12 mouse cellular contexts compared by ENCODE assay signal in the genomic region with DNA sequence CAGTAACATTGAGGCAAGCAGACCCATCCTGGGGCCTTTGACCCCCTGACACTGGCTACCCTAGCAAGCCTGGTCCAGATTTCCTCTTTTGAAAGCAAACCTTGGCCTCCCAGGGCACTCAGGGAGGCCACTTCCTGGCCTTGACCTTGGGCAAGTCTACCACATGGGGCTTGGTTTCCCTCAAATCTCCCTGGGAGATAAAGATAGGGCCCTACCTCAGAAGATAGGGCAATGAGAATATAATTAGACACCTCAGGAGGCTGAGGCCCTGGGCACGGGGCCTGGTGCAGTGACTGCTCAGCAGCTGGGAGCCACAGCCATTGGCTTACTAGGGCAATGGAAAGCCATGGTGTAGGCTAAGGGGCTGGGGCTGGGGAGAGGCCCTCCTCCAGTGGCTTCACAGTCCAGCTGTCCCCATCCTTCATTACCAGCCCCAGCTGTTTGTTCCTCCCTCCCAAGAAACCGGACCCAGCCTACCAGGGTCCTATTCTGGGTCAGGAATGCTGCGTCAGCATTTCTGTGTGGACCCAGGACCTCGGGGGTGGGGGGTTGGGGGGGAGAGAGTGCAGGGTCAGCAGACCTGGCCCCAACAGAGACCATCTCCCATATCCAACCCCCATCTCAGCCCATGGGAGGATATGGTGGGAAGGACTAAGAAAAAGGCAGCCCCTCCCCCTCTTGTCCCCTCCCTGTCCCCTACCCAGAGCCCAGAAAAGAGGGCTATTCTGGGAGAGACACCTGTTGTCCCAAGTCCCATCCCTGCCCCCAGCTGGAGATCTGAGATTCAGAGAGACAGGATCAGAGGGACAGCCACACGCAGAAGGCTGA. TPM values are rescaled to one million over a fixed set of nuclear protein-coding genes. Genes with fewer than 3 reads are reported as not detected.
DNase-seq lines count a peak whose midpoint lies in the region; ATAC-seq lines count a peak whose summit lies in the region.
"Had no signal": no experiment of that assay in that cellular context is flagged by ENCODE, and none has a peak within 500 bp of the region (broad histone marks: within the 10 kb centered on the region; RNA-seq: fewer than 3 reads in every experiment).

No protein-coding gene starts in this region.

- H3K27me3 ChIP-seq in liver, embryonic 12.5 days (replicated peaks): 0 out of 2 replicates have a peak, but pooled peaks cover 7% of the 10 kb centered on the region
- no peaks in the 10 kb centered on the region for H3K27me3 ChIP-seq in liver, embryonic 11.5 days (replicated peaks; ENCODE audit: control insufficient read depth, insufficient read depth, low read length)
- H3K27me3 ChIP-seq in embryonic facial prominence, embryonic 12.5 days: 0 out of 2 replicates have a peak, but pooled peaks cover 2% of the 10 kb centered on the region
- H3K27me3 ChIP-seq in intestine, embryonic 14.5 days (replicated peaks; ENCODE audit: control insufficient read depth, insufficient read depth, low read length): no peaks in the 10 kb centered on the region
- no peaks in the 10 kb centered on the region for H3K27me3 ChIP-seq in neural tube, embryonic 12.5 days (replicated peaks)

- no peak for DNase-seq in liver, embryonic 11.5 days (ENCODE audit: low spot score)
- DNase-seq in intestine, embryonic 14.5 days (ENCODE audit: low spot score): no peak
- no peak for DNase-seq in B cell, adult 2 months
- DNase-seq in kidney, postnatal 4 days: no peak
- DNase-seq: adrenal gland, postnatal 14 days; cerebellum, adult 11-12 months; kidney, adult 2 months had no signal

- H3K4me3 ChIP-seq in liver, embryonic 12.5 days: no peak overlapping the region
- no peak overlapping the region for H3K4me3 ChIP-seq in liver, embryonic 11.5 days (ENCODE audit: low read depth, low read length)
- 0 out of 2 replicates have a peak overlapping the region, but pooled peaks have one; percentile 47 for H3K4me3 ChIP-seq in embryonic facial prominence, embryonic 12.5 days
- H3K4me3 ChIP-seq in intestine, embryonic 14.5 days (ENCODE audit: low read depth, low read length): no peak overlapping the region
- H3K4me3 ChIP-seq in neural tube, embryonic 12.5 days: no peak overlapping the region

- ATAC-seq in liver, embryonic 12.5 days: no peak
- no peak for ATAC-seq in liver, embryonic 11.5 days (replicated peaks; ENCODE audit: low FRiP score)
- ATAC-seq in embryonic facial prominence, embryonic 12.5 days (ENCODE audit: insufficient number of reproducible peaks, insufficient read depth, low FRiP score, low TSS enrichment): peak; percentile 83
- 0 out of 2 replicates have a peak, but pooled peaks have one; percentile 29 for ATAC-seq in intestine, embryonic 14.5 days (replicated peaks; ENCODE audit: low FRiP score, low TSS enrichment, low read depth)
- ATAC-seq in neural tube, embryonic 12.5 days (ENCODE audit: low FRiP score, low read depth): no peak
- ATAC-seq in erythroid progenitor cell, adult 5-6 weeks (replicated peaks; ENCODE audit: low FRiP score, poor library complexity, severe bottlenecking): no peak

- peak overlapping the region; percentile 72 for H3K4me2 ChIP-seq in liver, embryonic 12.5 days
- no peak overlapping the region for H3K4me2 ChIP-seq in liver, embryonic 11.5 days
- H3K4me2 ChIP-seq in embryonic facial prominence, embryonic 12.5 days (replicated peaks): peak overlapping the region; percentile 82
- H3K4me2 ChIP-seq in intestine, embryonic 14.5 days (ENCODE audit: low read length): no peak overlapping the region
- H3K4me2 ChIP-seq in neural tube, embryonic 12.5 days (replicated peaks): 0 out of 2 replicates have a peak overlapping the region, but pooled peaks have one; percentile 61

- no peak overlapping the region for H3K9ac ChIP-seq in liver, embryonic 12.5 days
- H3K9ac ChIP-seq in liver, embryonic 11.5 days (ENCODE audit: low read depth, low read length): no peak overlapping the region
- no peak overlapping the region; the same call in 1 of the 2 replicates for H3K9ac ChIP-seq in embryonic facial prominence, embryonic 12.5 days
- H3K9ac ChIP-seq in intestine, embryonic 14.5 days (ENCODE audit: low read length): no peak overlapping the region
- H3K9ac ChIP-seq in neural tube, embryonic 12.5 days: no peak overlapping the region

- H3K4me1 ChIP-seq in liver, embryonic 12.5 days: peaks cover 34% of the 10 kb centered on the region
- peaks cover 15% of the 10 kb centered on the region for H3K4me1 ChIP-seq in liver, embryonic 11.5 days (replicated peaks; ENCODE audit: control insufficient read depth, insufficient read depth, low read length)
- H3K4me1 ChIP-seq in embryonic facial prominence, embryonic 12.5 days: peaks cover 10% of the 10 kb centered on the region; the same call in 1 of the 2 replicates
- peaks cover 11% of the 10 kb centered on the region; the same call in 1 of the 2 replicates for H3K4me1 ChIP-seq in intestine, embryonic 14.5 days (replicated peaks; ENCODE audit: control insufficient read depth, insufficient read depth, low read length)
- peaks cover 9% of the 10 kb centered on the region; the same call in 1 of the 2 replicates for H3K4me1 ChIP-seq in neural tube, embryonic 12.5 days

- H3K27ac ChIP-seq in liver, embryonic 12.5 days: no peak overlapping the region
- H3K27ac ChIP-seq in liver, embryonic 11.5 days (ENCODE audit: low read depth, low read length): no peak overlapping the region
- no peak overlapping the region for H3K27ac ChIP-seq in embryonic facial prominence, embryonic 12.5 days
- H3K27ac ChIP-seq in intestine, embryonic 14.5 days (ENCODE audit: low read depth): no peak overlapping the region
- no peak overlapping the region for H3K27ac ChIP-seq in neural tube, embryonic 12.5 days

- H3K9me3 ChIP-seq in liver, embryonic 12.5 days (replicated peaks): no peaks in the 10 kb centered on the region
- no peaks in the 10 kb centered on the region for H3K9me3 ChIP-seq in liver, embryonic 11.5 days (ENCODE audit: control insufficient read depth, low read length)
- H3K9me3 ChIP-seq in embryonic facial prominence, embryonic 12.5 days: no peaks in the 10 kb centered on the region
- H3K9me3 ChIP-seq in intestine, embryonic 14.5 days (ENCODE audit: control insufficient read depth, low read length): no peaks in the 10 kb centered on the region
- no peaks in the 10 kb centered on the region for H3K9me3 ChIP-seq in neural tube, embryonic 12.5 days

- H3K36me3 ChIP-seq in liver, embryonic 12.5 days: no peaks in the 10 kb centered on the region
- H3K36me3 ChIP-seq in liver, embryonic 11.5 days (ENCODE audit: control insufficient read depth, insufficient read depth, low read length): no peaks in the 10 kb centered on the region
- H3K36me3 ChIP-seq in embryonic facial prominence, embryonic 12.5 days: no peaks in the 10 kb centered on the region
- no peaks in the 10 kb centered on the region for H3K36me3 ChIP-seq in intestine, embryonic 14.5 days (ENCODE audit: control insufficient read depth, insufficient read depth, low read length)
- H3K36me3 ChIP-seq in neural tube, embryonic 12.5 days: no peaks in the 10 kb centered on the region

- WGBS in liver, embryonic 12.5 days (ENCODE audit: insufficient replicate concordance): 30% methylated on average over 5 of the region's 5 CpGs
- 45% methylated on average over 5 of the region's 5 CpGs for WGBS in liver, embryonic 11.5 days
- WGBS in embryonic facial prominence, embryonic 12.5 days: 50% methylated on average over 5 of the region's 5 CpGs
- 46% methylated on average over 5 of the region's 5 CpGs for WGBS in intestine, embryonic 14.5 days
- WGBS in neural tube, embryonic 12.5 days: 48% methylated on average over 5 of the region's 5 CpGs

RNA-seq across cellular contexts. Expression of a gene that starts 1.2 kb away (rescaled TPM):
- 0.33 and 0.38 TPM in 2 replicates for polyA plus RNA-seq in liver, embryonic 12.5 days (2016; fragmentation: Nextera tagmentation; extraction: Ambion mirVana)
- 0.52 and 0.71 TPM in 2 replicates for polyA plus RNA-seq in liver, embryonic 11.5 days (2014; fragmentation: Nextera tagmentation; extraction: Ambion mirVana)
- polyA plus RNA-seq in embryonic facial prominence, embryonic 12.5 days (2016; fragmentation: Nextera tagmentation; extraction: Ambion mirVana): 3.7 and 4.3 TPM in 2 replicates
- polyA plus RNA-seq in intestine, embryonic 14.5 days (2014; fragmentation: Nextera tagmentation; extraction: Ambion mirVana): 0.70 and 0.80 TPM in 2 replicates
- 4.4 and 5.0 TPM in 2 replicates for polyA plus RNA-seq in neural tube, embryonic 12.5 days (2016; fragmentation: Nextera tagmentation; extraction: Ambion mirVana)
- under 0.01 TPM in 1 of 2 replicates, not detected in the other for total RNA-seq in erythroid progenitor cell, adult 5-6 weeks (2015; ENCODE audit: low replicate concordance)
- not detected in 2 replicates for total RNA-seq in erythroid progenitor cell, adult 5-6 weeks (2017; ENCODE audit: low replicate concordance)

RNA-seq across cellular contexts. Expression of a gene that starts 10.9 kb away (rescaled TPM):
- polyA plus RNA-seq in liver, embryonic 12.5 days (2016; fragmentation: Nextera tagmentation; extraction: Ambion mirVana): 0.38 and 0.79 TPM in 2 replicates
- 0.57 and 0.62 TPM in 2 replicates for polyA plus RNA-seq in liver, embryonic 11.5 days (2014; fragmentation: Nextera tagmentation; extraction: Ambion mirVana)
- polyA plus RNA-seq in embryonic facial prominence, embryonic 12.5 days (2016; fragmentation: Nextera tagmentation; extraction: Ambion mirVana): 0.92 and 1.1 TPM in 2 replicates
- 0.54 and 0.96 TPM in 2 replicates for polyA plus RNA-seq in intestine, embryonic 14.5 days (2014; fragmentation: Nextera tagmentation; extraction: Ambion mirVana)
- 0.61 and 0.77 TPM in 2 replicates for polyA plus RNA-seq in neural tube, embryonic 12.5 days (2016; fragmentation: Nextera tagmentation; extraction: Ambion mirVana)
- 3.4 and 7.2 TPM in 2 replicates for total RNA-seq in erythroid progenitor cell, adult 5-6 weeks (2015; ENCODE audit: low replicate concordance)
- 1.9 and 3.5 TPM in 2 replicates for total RNA-seq in erythroid progenitor cell, adult 5-6 weeks (2017; ENCODE audit: low replicate concordance)

RNA-seq across cellular contexts. Expression of a gene that starts 32.3 kb away (rescaled TPM):
- 12.4 and 12.5 TPM in 2 replicates for polyA plus RNA-seq in liver, embryonic 12.5 days (2016; fragmentation: Nextera tagmentation; extraction: Ambion mirVana)
- polyA plus RNA-seq in liver, embryonic 11.5 days (2014; fragmentation: Nextera tagmentation; extraction: Ambion mirVana): 16.7 and 17.3 TPM in 2 replicates
- 12.9 and 15.6 TPM in 2 replicates for polyA plus RNA-seq in embryonic facial prominence, embryonic 12.5 days (2016; fragmentation: Nextera tagmentation; extraction: Ambion mirVana)
- 25.9 and 26.1 TPM in 2 replicates for polyA plus RNA-seq in intestine, embryonic 14.5 days (2014; fragmentation: Nextera tagmentation; extraction: Ambion mirVana)
- polyA plus RNA-seq in neural tube, embryonic 12.5 days (2016; fragmentation: Nextera tagmentation; extraction: Ambion mirVana): 30.8 and 33.7 TPM in 2 replicates
- total RNA-seq in erythroid progenitor cell, adult 5-6 weeks (2015; ENCODE audit: low replicate concordance): 6.3 and 13.3 TPM in 2 replicates
- total RNA-seq in erythroid progenitor cell, adult 5-6 weeks (2017; ENCODE audit: low replicate concordance): 2.2 and 2.7 TPM in 2 replicates

RNA-seq across cellular contexts. Expression of a gene that starts 46.3 kb away (rescaled TPM):
- 0.07 and 0.26 TPM in 2 replicates for polyA plus RNA-seq in liver, embryonic 12.5 days (2016; fragmentation: Nextera tagmentation; extraction: Ambion mirVana)
- polyA plus RNA-seq in liver, embryonic 11.5 days (2014; fragmentation: Nextera tagmentation; extraction: Ambion mirVana): 0.37 and 0.47 TPM in 2 replicates
- polyA plus RNA-seq in embryonic facial prominence, embryonic 12.5 days (2016; fragmentation: Nextera tagmentation; extraction: Ambion mirVana): 0.59 and 0.78 TPM in 2 replicates
- polyA plus RNA-seq in intestine, embryonic 14.5 days (2014; fragmentation: Nextera tagmentation; extraction: Ambion mirVana): 0.58 and 1.0 TPM in 2 replicates
- polyA plus RNA-seq in neural tube, embryonic 12.5 days (2016; fragmentation: Nextera tagmentation; extraction: Ambion mirVana): 0.86 and 0.95 TPM in 2 replicates
- total RNA-seq in erythroid progenitor cell, adult 5-6 weeks (2015; ENCODE audit: low replicate concordance): not detected in 2 replicates
- not detected in 2 replicates for total RNA-seq in erythroid progenitor cell, adult 5-6 weeks (2017; ENCODE audit: low replicate concordance)
- total RNA-seq: megakaryocyte-erythroid progenitor cell, adult 5-6 weeks had no signal

RNA-seq across cellular contexts. Expression of a gene that starts 46.5 kb away (rescaled TPM):
- polyA plus RNA-seq in liver, embryonic 12.5 days (2016; fragmentation: Nextera tagmentation; extraction: Ambion mirVana): 0.72 TPM in 2 replicates
- 1.0 and 1.1 TPM in 2 replicates for polyA plus RNA-seq in liver, embryonic 11.5 days (2014; fragmentation: Nextera tagmentation; extraction: Ambion mirVana)
- polyA plus RNA-seq in embryonic facial prominence, embryonic 12.5 days (2016; fragmentation: Nextera tagmentation; extraction: Ambion mirVana): 5.9 and 6.3 TPM in 2 replicates
- 3.8 and 4.7 TPM in 2 replicates for polyA plus RNA-seq in intestine, embryonic 14.5 days (2014; fragmentation: Nextera tagmentation; extraction: Ambion mirVana)
- 8.3 and 9.0 TPM in 2 replicates for polyA plus RNA-seq in neural tube, embryonic 12.5 days (2016; fragmentation: Nextera tagmentation; extraction: Ambion mirVana)
- 0.72 and 3.4 TPM in 2 replicates for total RNA-seq in erythroid progenitor cell, adult 5-6 weeks (2015; ENCODE audit: low replicate concordance)
- 1.3 and 3.0 TPM in 2 replicates for total RNA-seq in erythroid progenitor cell, adult 5-6 weeks (2017; ENCODE audit: low replicate concordance)

Comparison
In these comparisons a context has a peak if more than half of its experiments do, and no peak if none do; other contexts are left out.
1. H3K4me2 ChIP-seq: peak in liver, embryonic 12.5 days (single experiment), embryonic facial prominence, embryonic 12.5 days (single experiment) and neural tube, embryonic 12.5 days (single experiment); none in liver, embryonic 11.5 days (single experiment) and intestine, embryonic 14.5 days (single experiment).
2. ATAC-seq: peak in embryonic facial prominence, embryonic 12.5 days (single experiment) and intestine, embryonic 14.5 days (single experiment); none in liver, embryonic 12.5 days (single experiment), liver, embryonic 11.5 days (single experiment), neural tube, embryonic 12.5 days (single experiment) and erythroid progenitor cell, adult 5-6 weeks (single experiment).